Mouse (Mus musculus) megakaryocyte, embryonic 14.5 days (primary cell): ENCODE results near the gene Tlcd2.

Source experiments
- FLI1 ChIP-seq: IDR thresholded peaks from 2 replicates; pipeline ENCODE4 v1.6.1; 2012; ENCODE audit warnings: low read length, inconsistent platforms, mixed read lengths
- GATA1 ChIP-seq: IDR thresholded peaks from 3 replicates; pipeline ENCODE4 v1.6.1; 2012; ENCODE audit warnings: mixed read lengths, low read length, inconsistent platforms, borderline replicate concordance

- TF ChIP-seq GATA1 = no peak
- TF ChIP-seq FLI1 = no peak
These were observed at the start of gene Tlcd2 for GRCm38 (mm10) chr11:75460844-75461742.
